Mouse (Mus musculus) spleen, postnatal 10 days (tissue): ENCODE measurements around the gene Rab35.

Source experiments
- DNase-seq, 2 experiments: peaks; one replicate each; pipeline ENCODE4 v3.0.0; 2021 to 2022; ENCODE audit warnings: low spot score in 2 of 2

Gene Rab35

DNA sequence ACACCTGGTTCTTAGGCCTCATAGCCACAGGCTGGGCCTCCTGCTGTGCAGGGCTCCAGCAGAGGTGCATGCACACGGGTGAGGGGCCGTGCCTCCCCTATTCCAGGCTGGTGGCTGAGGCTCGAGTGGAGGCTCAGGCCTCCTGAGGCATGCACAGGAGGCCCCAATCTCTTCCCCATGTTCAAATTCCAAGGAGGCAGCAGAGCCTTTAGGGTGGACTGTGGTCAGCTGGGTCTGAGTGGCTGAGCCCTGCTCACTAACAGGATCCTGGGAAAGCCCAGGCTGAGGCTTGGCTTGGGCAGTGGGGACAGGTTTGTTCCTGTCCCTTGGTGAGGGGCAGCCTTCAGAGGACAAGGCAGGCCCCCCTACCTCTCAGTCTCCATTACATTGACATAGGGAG is 17.2 kb downstream of the Rab35 start:
- DNase-seq: no peak

DNA sequence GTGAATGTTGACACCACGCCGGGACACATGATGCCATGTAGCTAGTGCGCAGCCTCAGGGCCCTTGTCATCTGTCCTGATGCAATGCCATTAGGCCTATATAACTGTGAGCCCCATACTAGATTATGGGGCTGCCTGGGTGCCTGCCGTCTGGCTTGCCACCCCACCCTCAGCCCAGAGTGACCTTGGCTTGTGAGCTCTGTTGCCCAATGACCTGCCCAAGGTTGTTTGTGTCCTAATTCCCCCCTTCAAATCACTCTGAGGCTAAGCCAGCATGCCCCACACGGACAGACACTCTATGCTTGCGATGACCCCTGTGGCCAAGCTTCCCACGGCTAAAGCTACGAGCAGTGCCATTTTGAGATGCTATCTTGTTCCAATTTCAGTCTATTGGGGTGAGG is 18.0 kb downstream of the Rab35 start:
- DNase-seq: no peak

DNA sequence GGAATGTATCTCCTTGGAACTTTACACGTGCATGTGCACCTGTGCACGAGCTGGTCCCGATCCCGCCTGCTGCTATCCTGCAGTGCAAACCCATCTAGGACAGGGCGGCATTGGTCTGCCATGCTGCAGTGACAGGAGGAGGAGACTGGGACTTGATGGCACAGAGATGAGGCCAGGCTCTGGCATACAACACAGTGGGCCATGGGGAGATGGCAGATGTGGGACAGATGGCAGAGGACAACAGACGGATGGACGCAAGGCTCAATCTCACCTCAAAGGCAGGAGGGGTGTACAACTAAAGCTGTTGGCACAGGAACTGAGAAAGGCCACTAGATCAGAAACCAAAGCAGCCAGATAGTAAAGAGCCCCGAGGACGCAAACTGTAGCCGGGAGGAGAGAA is 19.2 kb downstream of the Rab35 start:
- DNase-seq: no peak

DNA sequence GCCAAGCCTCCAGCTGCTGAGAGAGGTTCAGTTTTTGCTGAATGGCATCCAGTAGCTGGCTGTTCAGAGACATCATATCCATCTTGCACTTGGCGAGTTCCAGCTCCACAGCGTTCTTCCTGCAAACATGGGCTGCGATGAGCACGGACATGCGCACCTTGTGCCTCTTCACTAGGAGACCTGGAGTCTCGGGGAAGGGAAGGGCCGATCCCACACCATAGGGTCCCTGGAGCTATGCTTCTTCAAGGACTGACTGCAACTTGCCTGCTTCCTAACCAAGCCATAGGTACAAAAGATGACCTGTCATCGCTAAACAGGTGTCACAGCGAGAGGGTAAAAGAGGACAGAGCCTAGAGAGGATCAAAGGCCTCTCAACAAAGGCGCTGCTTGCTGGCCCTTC is 20.1 kb downstream of the Rab35 start:
- DNase-seq: no peak

DNA sequence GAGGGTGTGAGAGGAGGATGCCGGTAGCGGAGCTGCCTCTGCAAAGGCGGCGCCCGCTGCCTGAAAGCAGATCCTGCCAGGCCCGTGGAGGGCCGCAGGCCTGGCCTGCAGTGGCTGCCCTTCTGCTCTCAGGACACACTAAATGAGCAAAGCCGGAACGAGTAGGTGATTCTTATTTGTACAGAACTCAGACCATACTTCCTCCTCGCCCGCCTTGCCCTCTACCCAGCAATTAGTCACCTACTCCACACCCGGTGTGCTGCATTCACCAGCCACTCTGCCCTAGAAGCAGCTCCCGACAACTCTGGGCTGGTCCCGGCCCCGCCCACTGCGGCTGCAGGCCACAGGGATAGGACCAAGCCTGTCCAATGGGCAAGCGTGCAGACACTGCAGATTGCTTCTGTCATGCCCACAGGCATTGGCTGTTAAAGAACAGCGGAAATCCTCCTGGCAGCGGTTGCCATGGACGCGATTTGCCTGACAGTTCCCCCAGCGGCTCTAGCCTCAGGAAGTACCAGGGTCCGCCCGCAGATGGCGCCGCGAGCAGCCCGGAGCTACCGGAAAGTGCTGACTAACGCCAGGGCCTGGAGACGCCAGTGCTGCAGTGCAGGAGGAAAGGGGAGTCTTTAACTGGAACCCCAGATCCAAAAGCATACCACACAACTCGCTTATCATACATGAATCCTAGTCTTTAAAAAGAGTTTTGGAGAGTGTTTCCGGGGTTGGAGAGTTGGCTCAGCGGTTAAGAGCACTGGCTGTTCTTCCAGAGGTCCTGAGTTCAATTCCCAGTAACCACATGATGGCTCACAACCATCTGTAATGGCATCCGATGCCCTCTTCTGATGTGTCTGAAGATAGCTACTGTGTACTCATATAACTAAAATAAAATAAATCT is 21.2 kb downstream of the Rab35 start:
- peak; percentile 100 for DNase-seq

DNA sequence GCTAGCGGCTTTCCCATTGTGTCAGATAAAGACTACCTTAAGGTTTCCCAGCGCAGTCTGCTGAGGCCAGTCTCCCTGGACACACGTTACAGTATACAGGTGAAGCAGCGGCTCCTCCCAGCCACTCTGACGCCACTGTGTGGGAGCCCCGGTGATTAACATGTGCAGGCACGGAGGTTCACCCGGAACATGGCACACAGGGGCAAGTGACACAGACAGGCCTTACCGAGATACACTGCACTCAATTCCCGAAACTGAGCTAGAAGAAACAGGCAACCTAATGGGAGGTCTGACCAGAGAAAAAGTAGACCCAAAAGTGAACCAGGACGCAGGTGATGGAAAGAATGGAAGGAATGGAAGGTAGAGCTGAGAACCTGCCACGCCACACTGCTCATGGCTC is 22.1 kb downstream of the Rab35 start:
- DNase-seq: no peak

DNA sequence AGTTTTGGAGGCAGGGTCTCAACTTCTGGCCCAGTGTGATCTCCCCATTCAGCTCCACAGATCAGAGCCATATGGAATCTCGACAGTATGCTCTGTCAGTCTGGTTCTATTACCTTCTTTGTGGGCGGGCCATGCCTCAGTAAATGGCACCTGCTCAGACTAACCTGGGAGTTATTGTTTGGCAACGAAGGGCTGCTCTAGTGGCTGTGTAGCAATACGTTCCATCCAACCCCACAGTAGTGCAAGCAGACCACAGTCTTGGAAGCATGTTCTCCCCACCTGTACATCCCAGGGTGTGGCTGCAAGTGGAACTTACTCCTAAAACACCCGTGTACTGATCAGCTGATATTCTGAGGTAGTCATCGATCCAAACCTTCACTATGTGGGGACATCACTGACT is 25.0 kb downstream of the Rab35 start:
- no peak for DNase-seq

DNA sequence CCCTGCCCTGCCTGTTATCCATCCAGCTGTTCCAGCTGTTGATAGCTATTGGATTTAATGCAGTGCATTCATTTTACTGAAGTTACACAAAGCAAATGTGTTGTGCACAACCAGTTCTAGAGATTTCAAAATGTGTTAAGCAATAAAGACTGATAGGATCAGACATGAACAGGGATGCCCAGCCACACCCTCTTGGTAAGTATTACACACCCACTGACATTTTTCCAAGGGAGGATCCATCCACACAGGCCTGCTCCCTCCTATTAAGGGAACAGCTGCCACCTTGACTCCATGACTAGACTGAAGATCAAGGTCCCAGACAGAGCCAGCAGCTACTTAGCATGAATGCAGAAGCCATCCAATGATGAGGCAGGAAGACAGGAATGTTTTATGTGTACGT is 25.5 kb downstream of the Rab35 start:
- no peak for DNase-seq

DNA sequence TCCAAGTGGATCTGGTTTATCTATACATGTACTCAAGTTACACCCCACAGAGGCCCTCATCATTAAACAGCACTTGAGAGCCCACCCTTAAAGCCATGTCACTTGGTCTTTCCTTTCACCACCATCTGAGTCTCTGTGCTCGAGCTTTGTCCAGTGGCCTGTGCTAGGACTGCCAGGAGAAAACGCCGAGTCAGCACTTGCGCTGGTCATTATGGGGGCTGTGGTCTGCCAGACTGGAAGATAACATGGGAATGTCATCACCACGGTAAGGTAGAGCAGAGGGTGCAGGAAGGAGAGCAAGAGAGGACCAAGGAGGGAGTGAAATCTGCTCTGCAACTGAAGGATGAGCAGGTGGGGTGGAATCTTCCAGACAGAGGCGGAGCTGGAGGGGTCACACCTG is 26.6 kb downstream of the Rab35 start:
- no peak for DNase-seq

DNA sequence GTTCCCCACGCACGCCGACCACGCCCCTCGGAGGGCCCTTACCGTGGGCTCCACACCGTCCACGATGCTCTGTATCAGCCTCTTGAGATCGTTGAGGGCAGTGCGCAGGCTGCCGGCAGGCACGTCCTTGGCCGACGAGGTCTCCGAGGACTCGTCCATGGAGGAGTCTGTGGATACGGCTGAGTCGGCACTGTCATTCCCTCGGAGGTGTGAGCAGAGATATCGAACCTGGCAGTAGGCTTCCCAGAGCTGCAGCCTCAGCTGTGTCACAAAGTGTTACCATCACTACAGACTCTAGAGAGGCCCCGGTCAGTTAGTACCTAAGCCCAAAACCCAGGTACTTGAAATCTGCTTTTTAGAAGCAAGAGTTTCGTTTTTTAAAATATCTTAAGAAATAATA is 30.9 kb downstream of the Rab35 start:
- DNase-seq: no peak

DNA sequence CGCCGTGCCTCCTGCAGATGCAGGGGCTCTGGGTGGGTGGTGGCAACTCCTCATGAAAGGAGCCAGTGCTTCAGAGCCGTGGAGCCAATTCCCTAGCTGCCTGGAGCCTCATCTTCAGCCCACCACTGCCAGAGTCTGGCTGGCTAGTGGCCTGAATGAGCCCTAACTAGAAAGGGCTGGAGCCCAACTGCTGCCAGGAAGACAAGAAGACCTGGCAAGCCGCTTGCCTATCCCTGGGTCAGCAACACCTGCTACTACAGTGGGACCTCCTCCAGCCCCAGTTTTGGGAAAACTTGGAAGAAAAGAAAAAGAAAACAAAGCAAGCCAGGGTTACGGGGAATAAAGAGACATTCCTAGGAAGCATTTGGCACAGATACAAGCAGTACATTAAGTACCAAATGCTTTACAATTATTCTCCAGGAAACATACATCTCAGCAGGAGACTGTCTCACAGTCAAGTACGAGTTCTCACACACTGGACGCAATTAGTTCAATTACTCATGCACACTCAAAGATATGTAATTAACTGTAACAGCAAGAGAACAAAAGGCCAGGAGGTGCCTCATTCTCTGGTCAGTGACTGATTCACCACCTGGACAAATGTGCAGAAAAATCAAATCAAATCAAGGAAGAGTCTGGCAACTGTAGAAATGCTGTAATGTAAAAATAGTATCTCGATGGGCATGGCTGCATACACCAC is 34.8 kb downstream of the Rab35 start:
- no peak for DNase-seq

DNA sequence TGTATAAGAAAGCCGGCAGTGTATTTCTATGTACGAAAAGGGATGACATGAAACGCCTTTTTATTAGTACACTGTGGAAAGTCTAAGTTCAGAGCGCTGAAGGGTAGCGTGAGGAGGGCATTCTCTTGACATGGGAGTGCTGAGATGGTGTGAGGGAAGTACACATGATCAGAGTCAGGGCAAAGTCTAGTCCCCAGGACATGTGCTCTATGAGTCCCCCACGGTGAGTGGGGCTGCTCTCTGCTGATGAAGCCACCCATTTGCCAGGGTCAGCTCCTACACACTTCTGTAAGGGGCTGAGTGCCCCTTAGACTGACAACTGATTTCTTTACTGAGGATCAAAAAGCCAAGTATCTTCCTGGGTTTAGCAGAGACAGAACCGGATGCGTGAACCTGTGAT is 35.5 kb downstream of the Rab35 start:
- no peak for DNase-seq

DNA sequence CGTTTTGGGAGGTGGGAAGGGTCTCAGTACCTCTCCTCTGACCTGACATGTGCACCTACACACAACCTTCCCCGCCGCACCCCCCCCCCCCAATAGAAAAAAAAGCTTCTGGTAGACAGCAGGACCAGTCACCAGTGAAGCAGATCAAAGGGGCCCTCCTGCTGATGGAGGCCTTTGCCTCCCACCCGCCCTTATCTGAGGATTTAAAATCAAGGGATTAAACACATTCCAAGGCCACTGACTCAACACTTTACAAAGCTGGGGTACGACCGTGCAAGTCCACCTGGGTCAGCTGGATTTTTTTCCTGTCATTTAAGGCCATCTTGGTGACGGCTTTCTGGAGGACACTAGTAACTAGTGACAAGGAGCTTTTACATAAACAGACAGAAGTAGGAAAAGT is 36.2 kb downstream of the Rab35 start:
- no peak for DNase-seq

DNA sequence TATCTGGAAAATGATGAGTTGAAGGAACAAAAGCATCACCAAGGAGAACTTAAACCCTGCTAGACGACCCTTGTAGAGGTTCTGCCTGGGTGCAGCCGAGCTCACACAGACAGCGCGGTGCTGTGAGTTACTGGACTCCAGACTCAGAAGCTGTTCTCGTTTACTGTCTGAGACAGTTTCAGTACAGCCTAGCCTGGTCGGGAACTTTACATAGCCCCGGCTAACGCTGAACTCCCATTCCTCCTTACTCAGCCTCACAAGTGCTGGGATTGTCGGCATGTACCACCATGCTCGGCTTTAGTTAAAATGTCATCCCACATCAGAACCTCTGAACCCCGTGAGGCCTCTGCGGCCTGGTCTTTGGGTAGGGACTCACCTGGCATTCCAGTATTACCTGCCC is 37.3 kb downstream of the Rab35 start:
- no peak for DNase-seq

DNA sequence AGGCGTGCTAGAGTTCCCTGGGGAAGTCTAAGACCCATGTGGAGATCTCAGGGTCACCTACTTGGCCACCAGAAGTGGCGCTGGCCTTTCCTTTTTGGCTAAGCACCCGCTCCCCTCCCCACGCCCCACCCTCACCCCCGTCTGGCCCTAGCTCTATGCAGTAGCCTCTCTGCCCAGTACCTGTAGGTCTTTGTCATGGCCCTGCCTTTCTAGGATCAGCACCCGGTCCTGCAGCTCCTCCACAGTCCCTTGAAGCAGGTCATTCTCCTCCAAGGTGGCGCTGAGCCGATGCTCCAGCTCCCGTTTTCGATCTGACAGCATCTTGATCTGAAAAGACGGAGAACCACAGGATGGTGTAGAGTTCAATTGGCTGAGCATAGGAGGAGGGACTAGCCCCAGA is 38.3 kb downstream of the Rab35 start:
- DNase-seq: no peak

DNA sequence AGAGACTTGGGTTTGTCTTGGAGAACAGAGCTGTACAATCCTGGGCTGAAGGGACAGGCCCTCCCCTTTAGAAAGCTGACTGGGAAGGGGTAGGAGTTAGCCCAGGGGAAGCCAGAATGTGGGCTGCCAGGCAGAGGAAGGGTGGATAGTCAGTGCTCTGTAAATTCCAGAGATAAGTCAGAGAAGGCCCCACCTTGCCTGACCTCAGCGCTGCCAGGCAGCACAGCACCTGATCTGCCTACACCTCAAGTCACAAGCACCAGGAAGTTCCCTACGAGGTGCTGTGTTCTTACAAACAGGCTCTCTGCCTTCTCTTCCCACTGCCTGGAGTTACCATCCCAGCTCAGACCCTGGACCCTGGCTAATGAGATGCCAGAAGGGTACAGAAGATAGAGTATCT is 38.7 kb downstream of the Rab35 start:
- no peak for DNase-seq

DNA sequence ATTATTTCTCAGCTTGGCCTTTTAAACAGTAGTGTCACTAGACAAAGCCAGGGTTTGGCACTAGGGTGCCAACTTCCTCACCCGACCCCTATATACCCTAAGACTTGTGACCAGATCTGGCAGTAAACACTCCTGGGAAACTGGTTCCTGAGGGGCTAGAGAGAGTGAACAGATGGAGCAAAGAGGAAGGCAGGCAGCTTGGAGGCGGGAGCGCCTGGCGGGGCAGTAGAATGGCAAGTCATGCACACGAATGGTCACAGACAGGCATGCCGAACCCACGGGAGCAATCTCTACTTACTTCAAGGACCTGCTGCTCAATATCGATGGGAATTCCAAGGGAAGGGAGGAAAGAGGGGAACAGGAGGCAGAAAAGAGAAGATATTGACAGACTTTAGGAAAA is 40.1 kb downstream of the Rab35 start:
- no peak for DNase-seq

DNA sequence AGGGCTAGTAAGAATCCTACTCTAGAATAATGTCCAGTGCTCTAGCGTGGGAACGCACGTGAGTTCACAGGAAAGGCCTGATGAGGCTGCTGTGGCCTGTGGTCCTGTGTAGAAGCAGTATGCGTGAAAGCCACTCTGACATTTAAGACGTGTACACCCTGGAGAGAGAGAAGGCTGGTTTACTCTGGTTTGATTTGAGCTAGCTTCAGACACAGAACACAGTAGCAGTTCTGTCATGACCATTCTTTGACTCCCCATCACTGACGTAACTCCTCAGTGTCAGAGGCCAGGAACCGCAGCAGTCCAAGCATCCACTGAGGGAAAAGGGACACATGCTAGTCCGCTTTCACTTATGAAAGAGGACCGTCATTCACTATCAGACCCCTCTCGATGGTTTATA is 53.4 kb downstream of the Rab35 start:
- DNase-seq: no peak

DNA sequence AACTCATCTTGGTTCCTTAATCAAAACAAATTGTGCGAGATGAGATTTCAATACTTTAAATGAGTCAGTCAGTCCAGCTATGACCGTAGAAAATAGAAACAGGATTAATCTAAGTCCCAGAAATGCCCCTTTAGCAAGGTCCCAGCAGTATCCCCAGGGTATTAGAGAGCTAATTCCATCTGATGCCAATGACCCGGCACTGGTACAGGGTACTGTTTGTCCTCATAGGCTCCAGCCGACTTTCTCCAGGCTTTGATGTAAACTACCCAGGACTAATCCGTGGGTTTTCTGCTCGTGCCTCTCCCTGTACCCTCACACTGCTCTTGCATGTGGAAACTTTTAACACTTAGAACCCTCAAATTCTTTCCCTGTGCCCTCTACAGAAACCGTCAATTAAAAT is 55.0 kb downstream of the Rab35 start:
- no peak for DNase-seq

DNA sequence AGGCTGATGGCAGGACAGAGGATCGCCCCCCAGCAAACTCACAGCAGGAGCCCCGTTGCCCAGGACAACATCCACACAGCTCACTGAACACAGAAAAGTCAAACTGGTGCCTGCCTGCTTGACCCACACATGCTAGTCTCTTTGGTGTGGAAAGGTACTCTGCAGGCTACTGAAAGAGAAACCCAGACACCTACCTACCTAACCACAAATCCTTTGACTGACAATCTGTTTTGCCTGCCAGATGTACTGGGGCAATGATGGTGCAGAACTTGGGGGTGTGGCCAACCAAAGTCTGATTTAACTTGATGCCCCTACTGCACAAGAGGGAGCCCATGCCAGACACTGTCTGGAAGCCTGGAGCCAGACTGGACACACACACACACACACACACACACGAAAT is 61.6 kb downstream of the Rab35 start:
- DNase-seq: no peak

DNA sequence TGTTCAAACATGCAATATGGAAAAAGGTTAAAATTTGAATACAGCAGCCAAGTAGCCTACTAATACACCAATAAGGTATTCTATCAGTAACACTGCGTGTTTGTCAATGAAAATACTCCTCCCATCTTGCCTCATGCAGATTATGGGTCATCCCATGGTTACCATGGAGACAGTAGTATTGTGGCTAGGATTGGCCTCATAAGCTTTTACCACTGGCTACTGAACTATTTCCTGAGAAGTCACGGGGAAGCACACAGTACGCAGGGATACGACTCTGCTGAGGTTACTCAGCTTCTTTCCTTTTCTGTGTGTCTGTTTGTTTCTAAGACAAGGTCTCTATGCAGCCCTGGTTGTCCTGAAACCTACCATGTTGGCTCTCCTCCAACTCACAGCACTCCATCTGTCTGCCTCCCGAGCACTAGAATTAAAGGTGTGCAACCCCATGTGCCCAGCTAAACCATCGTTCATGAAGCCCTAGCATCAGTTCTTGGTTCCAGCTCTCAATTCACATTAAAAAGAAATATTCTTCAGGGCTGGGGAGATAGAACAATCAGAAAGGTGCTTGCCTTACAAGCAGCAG is 63.6 kb downstream of the Rab35 start:
- no peak for DNase-seq

DNA sequence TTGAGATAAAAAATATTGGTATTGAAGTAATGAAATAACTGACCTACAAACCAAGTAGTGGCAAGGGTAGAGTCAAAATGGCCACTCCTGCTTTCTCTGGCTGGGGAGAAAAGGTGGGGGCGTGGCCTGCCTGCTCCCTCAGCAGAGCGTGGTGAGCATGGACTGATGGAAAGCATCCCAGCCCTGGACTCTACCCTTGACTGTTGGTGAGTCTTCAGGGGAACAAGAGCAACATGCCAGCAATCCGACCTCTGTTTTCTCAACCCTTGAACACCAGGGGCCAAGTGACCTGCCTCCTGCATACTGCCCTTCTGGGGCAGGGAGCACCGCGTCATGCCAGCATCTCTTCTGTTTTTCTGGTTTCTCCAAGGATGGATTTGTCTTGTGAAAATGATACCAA is 65.1 kb downstream of the Rab35 start:
- DNase-seq: no peak
